Mouse (Mus musculus) C2C12 (cell line): ENCODE results near the gene Zc3hav1.

ENCODE experiments used
- CTCF ChIP-seq: IDR thresholded peaks from one replicate; pipeline ENCODE4 v1.5.1; 2011; ENCODE audit not compliant: control insufficient read depth, insufficient read depth, insufficient read length
- FOSL1 ChIP-seq: IDR thresholded peaks from one replicate; pipeline ENCODE4 v1.8.0; 2011; ENCODE audit warnings: mild to moderate bottlenecking, low read length; ENCODE audit not compliant: poor library complexity, insufficient read depth, severe bottlenecking
- MAX ChIP-seq: IDR thresholded peaks from one replicate; pipeline ENCODE4 v1.6.1; 2011; ENCODE audit warnings: mild to moderate bottlenecking, control low read depth
- MYOD1 ChIP-seq: IDR thresholded peaks from one replicate; pipeline ENCODE4 v1.6.1; 2011; ENCODE audit warnings: low read depth; ENCODE audit not compliant: control insufficient read depth, insufficient read length
- USF1 ChIP-seq: IDR thresholded peaks from one replicate; pipeline ENCODE4 v1.6.1; 2011; ENCODE audit warnings: low read depth, mild to moderate bottlenecking, control low read depth, moderate library complexity

DNA sequence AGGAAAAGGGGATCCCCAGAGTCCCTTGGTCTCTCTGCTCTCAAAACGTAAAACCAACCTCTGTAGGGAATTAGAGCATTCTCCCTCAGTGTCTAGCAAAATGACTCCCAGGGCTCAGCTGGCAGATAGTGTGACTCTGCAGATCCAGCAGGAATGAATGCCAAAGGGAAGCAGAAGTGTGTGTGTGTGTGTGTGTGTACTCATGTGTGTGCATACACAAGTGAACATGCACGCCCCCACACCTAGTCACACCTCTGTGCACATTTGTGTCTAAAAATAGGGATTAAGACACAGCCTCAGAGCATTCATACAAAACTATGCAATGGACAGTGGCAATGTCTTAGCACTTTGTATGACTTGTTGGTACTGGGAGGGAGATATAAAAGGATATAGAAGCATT lies 98.6 kb downstream of the Zc3hav1 start:
- no peak for TF ChIP-seq CTCF
- no peak for TF ChIP-seq USF1
- TF ChIP-seq MAX = no peak
- no peak for TF ChIP-seq FOSL1
- no peak for TF ChIP-seq MYOD1
